Mouse (Mus musculus): ENCODE results near the gene Arid3c.
"Not testable (repeated sequence)": the region's sequence is repeated elsewhere in the genome, so short reads cannot be mapped to it uniquely, and the experiment has no call there.

Gene Arid3c

DNA sequence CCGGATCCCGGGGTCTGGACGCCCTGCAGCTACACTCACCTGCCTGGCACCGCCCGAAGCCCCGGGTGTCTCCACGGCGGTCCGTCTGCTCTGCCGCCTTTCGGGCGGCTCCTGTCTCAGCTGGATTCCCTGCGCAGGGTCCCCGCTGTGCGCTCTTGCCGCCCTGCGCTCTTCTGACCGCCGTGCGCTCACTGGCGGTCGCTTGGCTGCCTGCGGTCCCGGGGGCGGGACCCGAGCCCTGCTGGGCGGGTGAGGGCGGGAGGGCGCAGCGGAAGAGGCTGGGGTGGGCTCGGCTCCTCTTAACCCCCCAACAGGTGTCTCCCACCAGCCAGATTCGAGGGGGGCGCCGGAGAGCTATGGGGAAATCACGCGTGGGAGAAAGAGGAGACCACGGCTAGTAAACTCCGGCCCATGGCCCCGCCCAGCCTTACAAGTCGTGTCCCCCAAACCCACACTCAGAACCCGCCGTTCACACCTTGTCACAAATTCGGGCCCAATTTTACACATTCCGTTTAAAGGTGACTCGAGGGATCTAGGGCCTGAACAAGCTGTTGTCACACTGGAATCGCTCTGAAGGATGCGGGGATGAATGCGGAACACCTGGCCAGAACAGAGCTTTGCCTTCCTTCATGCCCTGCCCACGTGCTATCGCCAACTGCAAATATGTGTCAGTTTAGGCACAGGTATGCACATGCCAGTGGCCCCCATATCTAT, at the start of gene Arid3c:
Gene Arid3c (minus strand): TSS at position 91 of the 714 bp plus-strand sequence.
- DNase-seq (ENCODE audit: low spot score): no peak

- DNase-seq (ENCODE audit: low spot score): not testable (repeated sequence)
These were observed 44.9 kb upstream of the Arid3c start for GRCm38 (mm10) chr4:41775840-41776239.

- not testable (repeated sequence) for DNase-seq (ENCODE audit: low spot score)
These were observed 43.6 kb upstream of the Arid3c start for GRCm38 (mm10) chr4:41774506-41774905.

DNA sequence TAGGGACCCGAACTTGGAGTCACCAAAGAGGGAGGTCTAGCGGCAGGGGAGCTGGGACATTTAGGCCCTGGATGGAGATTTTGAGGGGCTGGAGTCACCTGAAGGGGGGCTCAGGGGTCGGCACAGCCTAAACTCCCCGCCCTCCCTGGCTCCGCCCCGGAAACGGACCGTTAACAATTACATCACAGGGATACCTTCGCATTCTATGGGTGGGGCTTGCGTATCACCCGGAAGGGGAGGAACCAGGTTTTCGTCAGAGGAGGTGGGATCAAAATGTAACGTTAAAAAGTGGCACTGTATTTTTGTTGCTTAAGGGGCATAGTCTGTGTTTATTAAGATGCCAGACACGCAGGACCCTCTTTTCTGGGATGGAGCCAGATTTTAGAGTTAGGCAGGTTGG, 43.1 kb upstream of the Arid3c start, which contains the start of gene Ccl27a:
Gene Ccl27a (minus strand): TSS at position 246 of the 400 bp plus-strand sequence.
- DNase-seq (ENCODE audit: low spot score): peak; percentile 47

- peak; percentile 64 for DNase-seq (ENCODE audit: low spot score)
These were observed 42.6 kb upstream of the Arid3c start for GRCm38 (mm10) chr4:41773502-41773901.

DNA sequence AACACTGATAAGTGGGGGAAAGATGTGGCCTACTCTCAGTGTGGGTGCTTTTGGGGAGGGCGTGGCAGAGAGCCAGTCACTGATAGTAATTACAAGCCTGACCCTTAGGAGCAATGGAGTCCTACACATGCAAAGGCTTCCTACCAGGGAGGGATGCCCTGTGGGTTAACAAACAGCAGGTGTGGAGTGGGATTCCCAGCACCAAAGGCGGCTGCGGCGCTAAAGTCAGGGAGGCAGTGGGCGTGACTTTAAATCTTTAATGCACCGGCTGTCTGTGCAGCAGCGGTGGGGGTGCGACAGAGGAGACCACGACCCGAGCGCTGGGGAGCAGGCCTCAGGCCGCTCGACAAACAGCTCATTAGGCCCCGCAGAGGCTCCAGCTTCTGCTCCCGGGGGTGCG, 42.0 kb upstream of the Arid3c start:
- not testable (repeated sequence) for DNase-seq (ENCODE audit: low spot score)

GRCm38 (mm10) chr4:41767301-41767700, 36.4 kb upstream of the Arid3c start:
- DNase-seq (ENCODE audit: low spot score): not testable (repeated sequence)

GRCm38 (mm10) chr4:41763176-41763575, 32.2 kb upstream of the Arid3c start:
- not testable (repeated sequence) for DNase-seq (ENCODE audit: low spot score)

DNA sequence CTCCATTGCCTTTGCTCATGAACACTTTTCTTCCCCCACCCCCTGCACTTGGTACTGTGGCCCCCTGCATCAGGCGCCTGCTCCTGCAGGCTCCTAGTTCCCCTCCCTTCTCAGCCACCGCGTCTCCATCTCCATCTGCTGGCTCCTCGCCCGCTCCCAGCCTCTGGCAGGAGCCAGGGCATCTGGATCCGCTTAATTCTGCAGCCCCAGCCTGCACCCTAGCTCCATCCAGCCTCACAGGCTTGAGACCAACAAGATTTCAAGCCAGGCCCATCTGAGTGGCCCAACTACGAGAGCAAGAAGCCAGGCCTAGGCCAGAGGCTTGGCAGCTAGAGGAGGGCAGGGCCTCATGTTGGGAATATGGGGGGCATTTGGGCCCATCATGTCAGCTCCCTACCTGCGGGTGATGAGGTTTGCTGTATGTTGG, 31.8 kb upstream of the Arid3c start:
- DNase-seq (ENCODE audit: low spot score): peak; percentile 58

- peak; percentile 25 for DNase-seq (ENCODE audit: low spot score)
These were observed 31.3 kb upstream of the Arid3c start for GRCm38 (mm10) chr4:41762099-41762687.

DNA sequence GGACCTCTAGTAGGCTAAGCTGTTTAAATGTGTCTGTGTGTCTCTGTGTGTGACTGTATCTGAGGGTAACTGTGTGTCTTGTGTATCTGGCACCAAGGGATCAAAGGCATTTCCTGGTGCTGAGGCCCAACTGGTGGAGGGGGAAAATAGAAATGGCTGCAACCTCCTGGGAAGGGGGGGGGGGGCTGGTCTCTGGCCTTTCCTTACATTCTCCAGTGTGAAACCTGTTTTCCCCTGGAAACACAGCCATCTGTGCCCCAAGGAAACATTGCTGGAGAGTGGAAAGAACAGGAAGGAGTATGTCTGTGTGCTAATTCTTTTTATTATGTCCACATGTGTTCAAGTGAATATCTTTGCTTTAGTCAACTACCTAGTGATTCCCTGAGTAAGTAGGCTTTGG, 30.7 kb upstream of the Arid3c start:
- no peak for DNase-seq (ENCODE audit: low spot score)

DNA sequence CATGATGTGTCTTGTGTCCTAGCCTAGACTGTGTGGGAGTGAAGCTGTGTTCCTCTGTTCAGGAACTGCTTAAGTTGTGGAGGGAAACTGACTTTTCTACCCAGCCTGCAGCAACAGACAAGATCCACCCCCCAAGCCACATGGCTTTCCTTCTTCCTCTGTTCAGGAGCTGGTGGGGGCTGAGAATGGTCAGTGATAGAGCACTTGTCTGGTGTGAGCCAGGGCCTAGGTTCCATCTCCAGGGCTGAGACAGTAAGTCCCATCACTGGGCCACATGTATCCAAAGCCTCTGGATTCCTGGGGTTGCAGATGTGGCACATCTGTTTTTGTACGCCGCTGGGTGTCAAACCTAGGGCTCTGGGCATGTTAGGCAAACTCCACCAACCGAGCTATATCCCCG, 30.0 kb upstream of the Arid3c start:
- no peak for DNase-seq (ENCODE audit: low spot score)

DNA sequence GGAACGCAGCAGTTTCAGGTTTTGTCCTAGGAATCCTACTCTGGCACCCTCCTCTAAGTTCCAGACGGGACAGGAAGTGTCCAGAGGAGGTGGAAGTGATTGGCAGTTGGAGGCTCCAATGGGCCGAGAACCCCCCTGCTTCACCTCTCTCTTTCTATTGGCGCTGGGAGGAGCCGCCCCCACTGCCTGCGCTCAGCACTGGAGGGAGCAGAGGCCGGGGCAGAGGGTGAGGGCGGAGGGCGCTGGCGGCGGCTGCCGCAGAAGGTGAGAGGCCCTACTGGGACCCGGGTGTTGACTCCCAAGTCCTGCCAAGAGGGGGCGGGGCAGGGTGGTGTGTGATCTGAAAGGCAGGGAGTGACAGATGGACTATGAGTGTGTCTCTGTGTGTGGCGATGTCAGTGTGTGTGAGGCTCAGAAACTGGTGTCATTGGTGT, 29.4 kb upstream of the Arid3c start:
- DNase-seq (ENCODE audit: low spot score): peak; percentile 88

DNA sequence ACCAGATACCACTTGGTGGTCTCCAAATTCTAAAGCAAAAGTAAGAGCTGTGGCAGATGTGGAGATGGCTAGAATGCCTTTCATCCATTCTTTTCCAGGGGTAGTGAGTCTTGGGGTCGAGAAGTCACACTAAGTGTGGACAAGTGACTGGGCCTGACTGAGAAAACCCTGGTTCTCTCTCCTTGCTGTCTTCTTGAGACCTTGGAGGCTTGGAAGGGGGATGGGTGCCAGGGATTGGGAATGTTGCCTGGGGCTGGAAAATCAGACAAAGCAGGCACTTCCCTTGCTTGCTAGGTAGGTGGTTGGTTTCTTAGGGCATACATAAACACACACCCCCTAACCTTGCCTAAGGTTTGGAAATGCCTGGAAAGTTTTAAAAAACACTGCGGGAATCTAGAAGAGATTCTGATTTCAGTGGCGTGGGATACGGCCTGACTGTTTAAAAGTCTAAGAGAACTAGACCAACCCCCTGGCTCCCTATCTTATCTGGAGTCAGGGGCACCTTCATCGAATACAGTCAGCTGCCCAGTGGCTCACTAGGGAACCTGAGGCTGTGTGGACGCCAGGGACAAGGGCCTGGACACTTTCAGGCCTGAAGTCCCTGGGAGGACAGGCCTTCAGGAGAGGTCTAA, 28.8 kb upstream of the Arid3c start:
- no peak for DNase-seq (ENCODE audit: low spot score)

DNA sequence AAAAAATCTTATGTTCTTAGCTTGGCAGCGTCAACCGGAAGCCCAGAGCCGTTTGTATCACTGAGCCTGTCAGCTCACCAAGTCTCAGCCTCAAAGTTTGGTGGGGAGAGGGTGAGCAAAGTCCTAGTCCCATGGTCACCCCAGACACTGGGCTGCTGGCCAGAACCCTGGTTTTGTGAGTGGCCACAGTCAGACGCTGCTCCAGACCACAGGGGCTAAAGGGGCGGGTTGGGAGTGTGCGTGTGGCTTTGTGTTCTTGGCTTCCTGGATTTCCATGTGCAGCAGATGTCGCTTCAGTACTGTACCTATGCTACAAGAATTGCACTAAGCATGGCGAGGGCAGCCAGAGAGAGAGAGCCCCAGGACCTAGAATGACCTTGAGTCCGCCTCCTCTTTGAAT, 28.3 kb upstream of the Arid3c start:
- no peak for DNase-seq (ENCODE audit: low spot score)

DNA sequence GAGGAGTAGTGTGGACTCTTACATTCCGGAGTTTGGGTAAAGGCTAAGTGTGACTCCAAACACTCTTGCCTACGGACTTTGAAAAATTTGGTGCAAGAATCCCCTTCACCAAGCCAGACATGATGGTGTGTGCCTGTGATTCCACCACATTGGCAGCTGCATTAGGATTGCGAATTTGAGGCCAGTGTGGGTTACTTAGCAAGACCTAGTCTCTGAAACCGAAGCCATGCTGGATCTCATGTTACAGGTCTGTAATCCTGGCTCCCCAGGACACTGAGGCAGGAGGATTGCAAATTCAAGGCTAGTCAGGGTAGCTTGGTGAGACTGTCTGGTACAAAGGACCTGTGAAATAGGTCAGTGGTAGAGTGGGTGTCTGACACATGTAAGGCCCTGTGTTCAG, 27.8 kb upstream of the Arid3c start:
- DNase-seq (ENCODE audit: low spot score): no peak

DNA sequence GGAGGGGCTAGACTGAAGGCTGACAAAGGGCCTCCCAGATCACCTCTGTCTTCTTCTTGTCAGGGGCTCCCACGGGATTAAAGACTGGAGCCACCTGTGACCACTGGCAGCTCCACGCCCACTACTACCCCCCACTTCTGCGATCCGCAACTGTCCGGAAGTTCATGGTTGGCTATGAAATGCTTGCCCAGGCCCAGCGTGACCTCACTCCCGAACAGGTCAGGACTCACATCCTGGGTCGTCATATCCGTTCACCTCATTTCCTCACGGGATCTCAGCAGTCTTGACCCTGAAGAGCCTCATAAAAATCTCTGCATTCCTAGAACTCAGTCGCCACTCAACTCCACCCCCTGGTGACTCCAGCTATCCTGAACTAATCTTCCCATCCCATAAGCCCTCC, 27.1 kb upstream of the Arid3c start:
- DNase-seq (ENCODE audit: low spot score): no peak

GRCm38 (mm10) chr4:41757321-41757720, 26.4 kb upstream of the Arid3c start:
- no peak for DNase-seq (ENCODE audit: low spot score)

GRCm38 (mm10) chr4:41756440-41756839, 25.5 kb upstream of the Arid3c start:
- no peak for DNase-seq (ENCODE audit: low spot score)

DNA sequence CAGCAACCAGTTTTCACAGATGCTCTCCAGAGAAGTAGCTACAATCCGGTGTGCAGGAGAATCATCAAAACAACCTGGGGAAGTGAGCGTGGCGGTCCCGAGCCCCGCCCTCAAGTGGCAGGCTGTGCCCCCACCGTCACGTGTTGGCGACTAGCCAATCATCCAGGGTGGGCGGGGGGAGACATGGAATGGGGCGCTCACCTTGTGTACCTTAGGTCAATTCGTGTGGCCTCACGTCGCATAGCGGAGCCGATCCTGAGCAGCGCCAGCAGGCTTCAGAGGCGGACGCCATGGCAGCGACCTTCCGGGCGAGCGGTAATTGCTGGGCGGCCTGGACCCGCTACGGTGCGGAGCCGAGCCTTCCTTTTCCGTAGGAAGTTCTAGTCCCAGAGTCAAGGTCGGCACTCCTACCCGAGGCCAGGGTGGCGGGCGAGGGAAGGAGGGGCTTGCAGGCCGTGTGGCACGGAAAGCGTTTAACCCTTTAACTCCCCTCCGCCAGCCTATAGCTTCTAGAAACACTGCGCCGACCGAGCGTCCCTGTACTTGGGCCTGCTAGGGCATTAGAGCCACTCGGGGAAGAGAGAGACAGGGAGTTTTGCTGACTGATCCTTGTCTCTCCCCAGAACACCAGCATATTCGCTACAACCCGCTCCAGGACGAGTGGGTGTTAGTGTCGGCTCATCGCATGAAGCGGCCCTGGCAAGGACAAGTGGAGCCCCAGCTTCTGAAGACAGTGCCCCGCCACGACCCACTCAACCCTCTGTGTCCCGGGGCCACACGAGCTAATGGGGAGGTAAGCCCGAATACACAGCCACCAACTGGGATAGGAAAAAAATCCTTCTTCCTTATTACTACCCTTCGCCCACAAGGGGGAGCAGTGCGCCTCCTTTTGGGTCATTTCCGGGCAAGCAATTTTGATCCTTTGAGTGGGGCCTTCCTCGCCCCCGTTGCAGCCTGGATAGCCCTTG, 24.7 kb upstream of the Arid3c start, which contains the start of gene Sigmar1:
Gene Sigmar1 (minus strand): TSS at position 820 of the 968 bp plus-strand sequence.
- DNase-seq (ENCODE audit: low spot score): peak; percentile 77

DNA sequence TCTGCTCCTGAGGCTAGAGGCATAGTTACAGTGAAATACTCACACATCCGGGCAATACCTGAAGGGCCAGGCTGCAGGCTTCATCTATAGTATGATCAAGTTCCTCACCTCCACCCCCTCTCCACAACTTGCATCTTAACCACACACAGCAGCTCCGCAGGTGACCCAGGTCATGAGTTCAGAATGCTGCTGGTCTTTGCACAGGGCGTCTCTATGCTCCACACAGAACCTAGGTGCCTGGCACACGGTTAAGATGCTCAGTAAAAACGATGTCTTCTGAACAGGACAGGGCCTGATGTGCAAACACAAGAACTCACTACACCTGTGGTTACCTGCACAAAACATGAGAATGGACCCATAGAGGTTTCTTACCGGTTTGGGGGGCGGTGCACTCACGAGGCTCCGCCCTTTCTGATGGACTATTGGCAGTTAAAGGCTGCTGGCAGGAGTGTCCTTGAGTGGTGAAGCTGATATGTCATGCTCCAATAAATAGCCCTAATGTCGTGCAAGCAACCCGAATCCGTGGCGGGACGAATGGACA, 23.9 kb upstream of the Arid3c start, which contains the start of gene Galt:
Gene Galt (plus strand): TSS at position 432 of the 541 bp plus-strand sequence.
- DNase-seq (ENCODE audit: low spot score): no peak

Data from ovary, postnatal 10 days (tissue).